Mouse (Mus musculus): ENCODE results near the gene Tshz2. TPM values are rescaled to one million over a fixed set of nuclear protein-coding genes. Genes with fewer than 3 reads are reported as not detected.

Gene Tshz2
- polyA plus RNA-seq, 1 experiment from 2014 or later = 0.70 TPM

DNA sequence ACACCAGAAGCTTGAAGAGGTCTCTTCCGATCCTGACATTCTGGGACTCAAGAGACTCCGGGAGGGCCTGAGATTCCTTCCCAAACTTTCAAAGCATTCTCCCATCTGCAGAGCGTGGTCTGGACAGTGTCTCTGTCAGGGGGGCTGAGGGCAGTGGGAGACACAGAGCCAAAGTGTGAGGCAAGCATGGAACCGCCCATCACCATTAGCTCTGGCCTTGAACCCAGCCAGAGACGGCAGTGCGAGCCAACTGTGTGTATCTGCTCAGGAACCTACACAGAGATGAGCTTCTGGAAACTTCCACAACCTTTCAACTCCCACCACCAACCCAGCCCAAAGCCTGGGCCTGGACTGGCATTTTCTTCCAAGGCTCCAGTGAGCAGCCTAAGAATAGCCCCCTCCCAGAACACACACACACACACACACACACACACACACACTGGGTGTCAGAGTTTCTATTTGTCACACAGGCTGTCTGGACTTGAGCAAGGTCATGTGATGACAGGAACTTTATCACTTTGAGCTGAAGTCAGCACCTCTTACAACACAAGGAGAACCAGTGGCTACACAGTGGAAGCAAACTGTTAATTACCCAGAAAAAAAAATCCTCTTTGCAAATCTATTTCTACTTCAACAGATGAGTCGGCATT is 67.2 kb downstream of the Tshz2 start:
- Histone ChIP-seq H3K27me3 (no peaks in the 10 kb centered on the region), H3K4me1 (replicated peaks) (0 out of 2 replicates have a peak, but pooled peaks cover 7% of the 10 kb centered on the region), H3K9me3 (replicated peaks) (no peaks in the 10 kb centered on the region), H3K27ac (replicated peaks) (0 out of 2 replicates have a peak overlapping the region, but pooled peaks have one; percentile 33), H3K4me3 (replicated peaks) (no peak overlapping the region), H3K36me3 (replicated peaks) (no peaks in the 10 kb centered on the region), H3K4me2 (no peak overlapping the region), H3K9ac (no peak overlapping the region)
- WGBS (ENCODE audit: insufficient replicate concordance) = 56% methylated on average over 7 of the region's 7 CpGs
- ATAC-seq (ENCODE audit: insufficient read depth) = peak; percentile 60

DNA sequence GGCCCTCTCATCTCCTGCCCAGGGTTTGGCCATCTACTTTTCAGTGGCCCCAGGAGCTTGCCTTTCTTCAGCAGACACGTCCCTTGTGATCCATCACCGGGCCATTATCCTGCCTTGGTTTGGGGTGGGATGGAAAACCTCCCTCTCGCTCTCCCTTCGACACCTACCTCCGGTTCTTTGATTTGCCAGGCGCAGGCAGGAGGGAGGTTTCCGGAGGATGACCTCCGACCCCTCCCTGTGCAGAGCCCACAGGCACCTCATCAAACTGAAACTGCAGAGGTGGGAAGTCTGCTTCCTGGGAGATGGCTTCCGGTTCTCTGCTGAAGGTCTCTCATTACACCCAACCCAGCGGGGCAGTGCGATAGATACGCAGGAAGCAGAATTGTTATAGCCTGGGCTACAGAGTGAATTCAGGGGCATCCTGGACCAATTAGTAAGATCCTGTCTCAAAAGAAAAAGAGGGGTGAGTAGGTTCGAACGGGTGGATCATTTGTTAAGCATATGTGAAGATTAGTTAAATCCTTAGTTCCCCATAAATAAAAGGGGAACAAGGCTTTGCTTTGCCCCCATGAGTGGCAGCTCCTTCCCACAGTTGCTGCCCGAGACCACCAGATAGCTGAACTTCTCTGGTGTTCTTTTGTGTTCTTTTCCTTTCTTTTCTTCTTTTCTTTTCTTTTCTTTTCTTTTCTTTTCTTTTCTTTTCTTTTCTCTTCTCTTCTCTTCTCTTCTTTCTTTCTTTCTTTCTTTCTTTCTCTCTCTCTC is 70.1 kb downstream of the Tshz2 start:
- Histone ChIP-seq H3K36me3 (replicated peaks) (no peaks in the 10 kb centered on the region), H3K9me3 (replicated peaks) (no peaks in the 10 kb centered on the region), H3K4me2 (no peak overlapping the region), H3K4me1 (replicated peaks) (0 out of 2 replicates have a peak, but pooled peaks cover 6% of the 10 kb centered on the region), H3K9ac (no peak overlapping the region), H3K27ac (replicated peaks) (no peak overlapping the region), H3K4me3 (replicated peaks) (no peak overlapping the region), H3K27me3 (no peaks in the 10 kb centered on the region)
- WGBS (ENCODE audit: insufficient replicate concordance) = 21% methylated on average over 15 of the region's 15 CpGs
- ATAC-seq (ENCODE audit: insufficient read depth) = no peak

DNA sequence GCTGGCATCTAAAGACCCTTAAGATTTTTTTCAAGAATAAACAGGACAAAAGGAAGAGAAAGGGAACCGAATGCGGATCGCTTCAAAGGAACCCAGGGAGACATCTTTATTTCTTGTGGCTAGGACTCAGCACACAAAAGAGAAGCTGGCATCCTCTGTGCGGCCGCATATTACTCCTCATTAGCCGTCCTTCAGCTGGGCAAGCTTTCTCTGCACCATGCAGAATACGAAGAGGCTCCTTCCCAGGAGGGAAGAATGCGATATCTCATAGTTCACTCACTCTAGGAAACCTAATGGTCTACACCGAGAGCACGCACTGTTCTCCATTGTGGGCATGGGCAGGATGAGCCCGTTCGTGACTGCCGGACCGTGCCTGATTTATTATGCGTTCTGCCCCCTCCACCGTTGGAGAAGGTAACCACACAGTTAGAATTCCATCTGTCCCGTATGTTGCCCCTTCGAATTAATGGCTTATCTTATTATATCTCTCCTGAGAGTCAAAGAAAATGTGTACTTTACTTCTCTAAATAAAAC is 89.0 kb downstream of the Tshz2 start:
- Histone ChIP-seq H3K27me3 (no peaks in the 10 kb centered on the region), H3K9ac (no peak overlapping the region), H3K4me3 (replicated peaks) (no peak overlapping the region), H3K4me1 (replicated peaks) (no peaks in the 10 kb centered on the region), H3K27ac (replicated peaks) (no peak overlapping the region), H3K9me3 (replicated peaks) (no peaks in the 10 kb centered on the region), H3K4me2 (no peak overlapping the region), H3K36me3 (replicated peaks) (no peaks in the 10 kb centered on the region)
- 70% methylated on average over 18 of the region's 18 CpGs for WGBS (ENCODE audit: insufficient replicate concordance)
- ATAC-seq (ENCODE audit: insufficient read depth) = no peak

DNA sequence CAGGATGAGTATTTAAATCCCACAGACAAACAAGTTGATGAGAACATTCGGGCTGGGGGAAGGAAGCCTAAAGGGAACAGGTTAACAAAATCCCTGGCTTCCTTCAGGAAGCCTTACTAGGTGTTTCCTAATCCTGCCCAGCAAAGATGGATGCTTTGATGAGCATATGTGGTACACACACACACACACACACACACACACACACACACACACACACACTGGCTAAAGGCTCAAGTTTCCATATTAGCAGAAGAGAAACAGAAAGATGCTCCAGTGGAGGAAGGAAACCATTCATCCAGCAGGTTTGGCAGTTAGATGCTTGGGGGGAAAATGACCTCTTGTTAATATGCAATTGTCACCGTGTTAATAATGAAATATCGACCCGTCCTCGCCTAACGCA is 89.5 kb downstream of the Tshz2 start:
- Histone ChIP-seq H3K9me3 (replicated peaks) (no peaks in the 10 kb centered on the region), H3K9ac (no peak overlapping the region), H3K27me3 (no peaks in the 10 kb centered on the region), H3K27ac (replicated peaks) (no peak overlapping the region), H3K4me1 (replicated peaks) (no peaks in the 10 kb centered on the region), H3K4me2 (no peak overlapping the region), H3K4me3 (replicated peaks) (no peak overlapping the region), H3K36me3 (replicated peaks) (no peaks in the 10 kb centered on the region)
- 70% methylated on average over 6 of the region's 6 CpGs for WGBS (ENCODE audit: insufficient replicate concordance)
- no peak for ATAC-seq (ENCODE audit: insufficient read depth)

GRCm38 (mm10) chr2:169723645-169724462 is 91.0 kb downstream of the Tshz2 start:
- Histone ChIP-seq H3K4me2 (peak overlapping the region; percentile 13; the same call in 1 of the 2 replicates), H3K36me3 (replicated peaks) (no peaks in the 10 kb centered on the region), H3K27ac (replicated peaks) (0 out of 2 replicates have a peak overlapping the region, but pooled peaks have one; percentile 9), H3K4me3 (replicated peaks) (no peak overlapping the region), H3K4me1 (replicated peaks) (no peaks in the 10 kb centered on the region), H3K9ac (no peak overlapping the region), H3K9me3 (replicated peaks) (no peaks in the 10 kb centered on the region), H3K27me3 (no peaks in the 10 kb centered on the region)
- 24% methylated on average over 24 of the region's 24 CpGs for WGBS (ENCODE audit: insufficient replicate concordance)
- no peak for ATAC-seq (ENCODE audit: insufficient read depth)

GRCm38 (mm10) chr2:169728651-169729280 is 96.0 kb downstream of the Tshz2 start:
- Histone ChIP-seq H3K9me3 (replicated peaks) (no peaks in the 10 kb centered on the region), H3K27ac (replicated peaks) (no peak overlapping the region), H3K4me1 (replicated peaks) (no peaks in the 10 kb centered on the region), H3K4me3 (replicated peaks) (no peak overlapping the region), H3K27me3 (no peaks in the 10 kb centered on the region), H3K9ac (no peak overlapping the region), H3K4me2 (no peak overlapping the region), H3K36me3 (replicated peaks) (no peaks in the 10 kb centered on the region)
- no peak for ATAC-seq (ENCODE audit: insufficient read depth)
- WGBS (ENCODE audit: insufficient replicate concordance) = 60% methylated on average over 16 of the region's 16 CpGs

DNA sequence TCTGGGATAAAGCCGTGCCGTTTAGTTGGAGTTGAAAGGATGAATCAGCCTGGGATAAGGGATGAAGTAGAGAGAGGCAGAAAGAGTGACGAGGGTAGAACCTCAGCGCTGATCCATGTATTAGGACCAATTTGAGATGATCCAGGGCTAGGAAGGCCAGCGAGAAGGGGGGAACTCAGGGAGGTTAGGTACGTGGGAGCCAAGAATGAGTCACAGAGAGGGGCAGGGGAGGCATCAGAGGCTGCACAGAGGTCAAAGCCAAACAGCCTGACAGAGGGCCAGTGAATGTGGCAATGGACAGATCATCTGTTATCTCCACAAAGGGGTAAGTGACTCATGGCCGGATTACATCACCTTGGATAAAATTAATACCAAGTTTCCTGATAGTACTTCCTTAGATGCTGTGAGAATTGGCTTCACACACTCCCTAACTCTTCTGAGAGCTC is 97.8 kb downstream of the Tshz2 start:
- H3K36me3 ChIP-seq (replicated peaks) = no peaks in the 10 kb centered on the region
- H3K4me2 ChIP-seq = no peak overlapping the region
- 59% methylated on average over 7 of the region's 7 CpGs for WGBS (ENCODE audit: insufficient replicate concordance)
- no peaks in the 10 kb centered on the region for H3K9me3 ChIP-seq (replicated peaks)
- no peak overlapping the region for H3K4me3 ChIP-seq (replicated peaks)
- H3K27me3 ChIP-seq = no peaks in the 10 kb centered on the region
- 0 out of 2 replicates have a peak, but pooled peaks have one; percentile 40 for ATAC-seq (ENCODE audit: insufficient read depth)
- no peak overlapping the region for H3K27ac ChIP-seq (replicated peaks)
- H3K9ac ChIP-seq = no peak overlapping the region
- no peaks in the 10 kb centered on the region for H3K4me1 ChIP-seq (replicated peaks)

- no peaks in the 10 kb centered on the region for H3K27me3 ChIP-seq
- no peak overlapping the region for H3K9ac ChIP-seq
- no peaks in the 10 kb centered on the region for H3K36me3 ChIP-seq (replicated peaks)
- no peaks in the 10 kb centered on the region for H3K9me3 ChIP-seq (replicated peaks)
- no peaks in the 10 kb centered on the region for H3K4me1 ChIP-seq (replicated peaks)
- no peak overlapping the region for H3K27ac ChIP-seq (replicated peaks)
- no peak for ATAC-seq (ENCODE audit: insufficient read depth)
- no peak overlapping the region for H3K4me3 ChIP-seq (replicated peaks)
- H3K4me2 ChIP-seq = no peak overlapping the region
- 45% methylated on average over 7 of the region's 7 CpGs for WGBS (ENCODE audit: insufficient replicate concordance)
Measured at GRCm38 (mm10) chr2:169734053-169734452, 101.2 kb downstream of the Tshz2 start.

DNA sequence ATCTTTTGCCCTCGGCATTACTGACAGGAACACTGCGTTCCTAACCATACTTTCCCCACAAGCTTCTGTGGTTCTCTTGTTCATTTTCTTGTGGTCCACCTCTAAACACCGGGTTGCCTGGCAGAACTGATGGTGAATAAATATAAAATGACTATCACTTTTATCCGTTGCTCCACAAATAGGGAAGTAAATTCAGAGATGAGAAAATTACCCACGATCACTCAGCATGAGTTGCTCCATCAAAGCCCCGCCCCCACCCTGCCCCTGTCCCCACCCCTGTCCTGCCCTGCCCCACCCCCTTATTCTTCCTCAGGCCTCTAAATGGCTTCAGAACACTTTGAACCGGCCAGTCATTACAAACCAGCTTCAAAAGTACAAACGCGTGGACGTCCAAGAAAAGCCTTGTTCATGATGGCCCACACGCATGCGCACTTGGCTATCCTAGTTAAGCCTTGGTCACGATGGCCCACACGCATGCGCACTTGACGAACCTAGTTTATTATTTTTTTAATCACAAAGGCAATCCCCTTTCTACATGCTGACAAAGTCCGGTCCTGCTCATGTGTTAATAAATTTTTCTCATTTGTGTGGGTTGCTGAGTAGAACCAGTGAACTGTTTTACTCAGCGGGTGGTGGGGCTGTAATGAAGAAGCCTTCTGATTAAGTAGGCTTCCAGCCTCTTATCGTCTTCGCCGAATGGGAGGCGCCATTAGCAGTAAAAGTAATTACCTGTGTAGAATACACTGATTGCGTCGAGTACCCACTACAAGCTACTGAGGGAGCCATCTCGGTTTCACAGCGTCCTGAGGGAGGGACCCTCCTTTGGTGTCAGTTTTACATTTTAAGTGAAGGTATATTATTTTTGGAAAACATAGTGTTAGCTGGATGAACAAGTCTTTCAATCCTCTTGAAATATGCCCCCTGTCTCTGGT is 102.9 kb downstream of the Tshz2 start:
- Histone ChIP-seq H3K9ac (no peak overlapping the region), H3K27ac (replicated peaks) (no peak overlapping the region), H3K36me3 (replicated peaks) (no peaks in the 10 kb centered on the region), H3K4me1 (replicated peaks) (no peaks in the 10 kb centered on the region), H3K4me2 (no peak overlapping the region), H3K9me3 (replicated peaks) (no peaks in the 10 kb centered on the region), H3K27me3 (no peaks in the 10 kb centered on the region), H3K4me3 (replicated peaks) (no peak overlapping the region)
- ATAC-seq (ENCODE audit: insufficient read depth) = no peak
- WGBS (ENCODE audit: insufficient replicate concordance) = 70% methylated on average over 26 of the region's 26 CpGs

DNA sequence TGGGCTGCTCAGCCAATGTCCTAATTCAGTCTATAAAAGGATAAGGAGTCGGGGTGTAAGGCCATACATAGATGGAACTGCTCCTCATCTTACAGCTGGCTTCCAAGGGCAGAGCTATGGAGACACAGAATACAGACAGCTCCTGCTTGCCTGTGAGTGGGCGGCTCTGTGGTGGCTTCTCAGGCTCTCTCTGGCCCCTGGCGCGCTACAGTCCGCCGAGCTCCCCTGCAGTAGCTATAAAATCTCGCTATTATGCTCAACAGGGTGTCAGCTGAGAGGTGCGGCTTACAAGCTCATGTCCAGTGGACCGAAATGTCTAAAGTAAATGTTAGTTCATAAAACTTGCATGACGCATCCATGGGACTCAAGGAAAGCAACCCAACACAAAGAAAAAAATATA is 108.2 kb downstream of the Tshz2 start:
- Histone ChIP-seq H3K9me3 (replicated peaks) (no peaks in the 10 kb centered on the region), H3K4me2 (no peak overlapping the region), H3K9ac (no peak overlapping the region), H3K27me3 (no peaks in the 10 kb centered on the region), H3K27ac (replicated peaks) (no peak overlapping the region), H3K4me1 (replicated peaks) (peaks cover 8% of the 10 kb centered on the region; the same call in 1 of the 2 replicates), H3K4me3 (replicated peaks) (no peak overlapping the region), H3K36me3 (replicated peaks) (no peaks in the 10 kb centered on the region)
- WGBS (ENCODE audit: insufficient replicate concordance) = 73% methylated on average over 10 of the region's 10 CpGs
- no peak for ATAC-seq (ENCODE audit: insufficient read depth)
